Mouse (Mus musculus) right cerebral cortex, postnatal 10 days (tissue): ENCODE data around the gene Zfp618.

Experiments
- DNase-seq, 2 experiments: peaks; one replicate each; pipeline ENCODE4 v3.0.0; 2021; ENCODE audit warnings: low spot score in 2 of 2

Gene Zfp618

GRCm38 (mm10) chr4:63155596-63155995, 190.2 kb downstream of the Zfp618 start:
- DNase-seq: no peak

GRCm38 (mm10) chr4:63156726-63157634, 191.6 kb downstream of the Zfp618 start:
- DNase-seq: no peak

- DNase-seq: no peak
Observed at GRCm38 (mm10) chr4:63158192-63158591, 192.8 kb downstream of the Zfp618 start.

- peak; percentile 89 to 92 for DNase-seq
Observed at GRCm38 (mm10) chr4:63158961-63159592, 193.7 kb downstream of the Zfp618 start.

DNA sequence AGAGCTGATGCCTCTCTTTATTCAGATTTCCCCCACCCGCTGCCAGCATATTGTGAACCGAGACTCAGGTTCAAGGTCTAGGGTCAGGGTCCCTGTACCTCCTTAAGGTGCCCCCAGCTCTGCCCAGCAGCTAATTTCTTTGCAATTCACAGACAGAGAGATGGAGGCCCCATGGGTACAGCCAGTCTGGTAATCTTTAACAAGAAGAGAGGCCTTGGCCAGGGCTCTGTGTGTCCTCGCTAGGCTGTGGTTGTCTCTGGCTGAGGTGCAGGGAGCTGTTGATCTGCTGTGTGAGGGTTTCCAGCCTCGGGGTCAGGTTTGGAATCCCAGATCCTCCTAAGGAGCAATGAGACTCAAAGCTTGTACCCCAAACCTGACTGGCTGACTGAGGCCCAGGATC, 200.3 kb downstream of the Zfp618 start:
- DNase-seq: no peak

GRCm38 (mm10) chr4:63166323-63166722, 200.9 kb downstream of the Zfp618 start:
- no peak for DNase-seq

- no peak for DNase-seq
Observed at GRCm38 (mm10) chr4:63170061-63170460, 204.7 kb downstream of the Zfp618 start.

DNA sequence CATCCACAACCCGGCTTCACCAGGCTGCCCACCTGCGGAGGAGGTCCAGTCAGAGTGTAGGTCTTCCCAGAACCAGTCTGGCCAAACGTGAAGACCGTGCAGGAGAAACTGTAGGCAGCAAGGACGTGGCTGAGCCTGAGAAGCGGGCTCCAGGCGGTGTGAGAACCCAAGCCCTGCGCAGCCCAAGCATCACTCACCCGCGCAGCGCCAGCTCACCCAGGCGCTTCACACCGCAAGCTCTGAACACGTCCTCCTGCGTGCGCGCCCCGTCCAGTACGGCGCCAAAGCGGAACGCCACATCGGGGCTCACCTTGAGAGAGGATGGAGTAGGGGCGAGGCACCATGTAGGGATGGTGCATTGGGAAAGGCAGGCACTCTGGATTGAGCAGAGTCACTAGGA, 205.7 kb downstream of the Zfp618 start:
- no peak for DNase-seq

- no peak for DNase-seq
Observed at GRCm38 (mm10) chr4:63171969-63172685, 206.8 kb downstream of the Zfp618 start, which contains the start of gene Kif12. Gene Kif12, minus strand, starts transcription at chr4:63172131.

- peak; percentile 70 to 84 for DNase-seq
Observed at GRCm38 (mm10) chr4:63181556-63181955, 216.2 kb downstream of the Zfp618 start.

GRCm38 (mm10) chr4:63186281-63186870, 221.0 kb downstream of the Zfp618 start:
- peak; percentile 34 to 35 for DNase-seq
